Mouse (Mus musculus) ES-Bruce4 (cell line): Measurements from ENCODE around the gene Fah. TPM values are rescaled to one million over a fixed set of nuclear protein-coding genes. Genes with fewer than 3 reads are reported as not detected.

Source experiments
- H3K27ac ChIP-seq: 2 replicates; pipeline ENCODE4 v1.5.1; 2012; ENCODE audit warnings: low read length, inconsistent platforms; ENCODE audit not compliant: insufficient read depth
- H3K27me3 ChIP-seq: 2 replicates; pipeline ENCODE4 v1.6.1; 2012; ENCODE audit warnings: mild to moderate bottlenecking, low read length, inconsistent platforms; ENCODE audit not compliant: control insufficient read depth, poor library complexity, insufficient read depth, severe bottlenecking
- H3K36me3 ChIP-seq: 2 replicates; pipeline ENCODE4 v1.6.1; 2012; ENCODE audit warnings: inconsistent platforms, mild to moderate bottlenecking, low read length, moderate library complexity; ENCODE audit not compliant: control insufficient read depth, poor library complexity, insufficient read depth, severe bottlenecking
- H3K4me1 ChIP-seq: one replicate; pipeline ENCODE4 v1.8.1; 2011; ENCODE audit warnings: low read length; ENCODE audit not compliant: control insufficient read depth, insufficient read depth
- H3K4me3 ChIP-seq: 2 replicates; pipeline ENCODE4 v1.5.1; 2011; ENCODE audit warnings: low read depth, mild to moderate bottlenecking, low read length
- H3K9ac ChIP-seq: 2 replicates; pipeline ENCODE4 v1.6.1; 2012; ENCODE audit warnings: low read depth, mild to moderate bottlenecking, inconsistent platforms; ENCODE audit not compliant: poor library complexity, severe bottlenecking
- H3K9me3 ChIP-seq: replicated peaks from 2 replicates; pipeline ENCODE4 v1.6.1; 2012; ENCODE audit warnings: mild to moderate bottlenecking, low read length, inconsistent platforms; ENCODE audit not compliant: control insufficient read depth, poor library complexity, insufficient read depth, severe bottlenecking
- CTCF ChIP-seq: IDR thresholded peaks from one replicate; pipeline ENCODE4 v1.8.1; 2011; ENCODE audit warnings: low read depth, low read length
- EP300 ChIP-seq: IDR thresholded peaks from 2 replicates; pipeline ENCODE4 v1.6.1; 2011; ENCODE audit warnings: low read depth, low read length; ENCODE audit not compliant: insufficient read depth
- POLR2A ChIP-seq: IDR thresholded peaks from one replicate; pipeline ENCODE4 v1.8.1; 2011; ENCODE audit warnings: low read length; ENCODE audit not compliant: insufficient read depth
- polyA plus RNA-seq: library from polyadenylated mRNA; stranded (reverse); fragments of >200 nt; gene quantifications from 2 replicates; pipeline ENCODE4 v1.2.4, GENCODE M21; 2011; ENCODE audit warnings: low read depth; ENCODE audit not compliant: missing spikeins, insufficient read depth, insufficient read length

The Fah gene
- polyA plus RNA-seq = 23.8 and 24.6 TPM in 2 replicates

DNA sequence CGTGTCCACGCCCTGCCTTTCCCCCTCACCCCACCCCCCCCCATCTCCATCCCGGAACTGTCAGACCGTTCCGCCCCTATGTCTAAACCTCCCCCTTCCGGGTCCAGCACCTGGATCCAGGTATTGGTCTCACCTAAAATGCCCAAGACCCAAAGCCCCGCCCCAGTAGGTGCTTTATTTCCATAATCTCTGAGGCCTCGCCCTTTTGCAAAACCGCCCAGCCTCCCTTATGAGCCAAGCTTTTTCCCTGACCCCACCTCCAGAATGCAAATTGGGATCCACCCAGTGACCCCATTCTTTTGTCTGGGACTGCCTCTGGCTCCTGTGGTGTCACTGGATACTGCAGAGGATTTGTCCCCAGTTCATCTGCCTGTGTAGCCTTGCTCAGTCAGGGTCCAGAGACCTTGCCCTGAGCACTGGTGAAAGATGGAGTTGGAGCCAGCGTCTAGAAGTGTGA, at the start of gene Fah:
Gene Fah (minus strand): TSS at position 430 of the 457 bp plus-strand sequence.
- Histone ChIP-seq H3K36me3 (no peaks in the 10 kb centered on the region), H3K4me3 (peak within 1 kb of the TSS; percentile 95), H3K9ac (peak within 1 kb of the TSS; percentile 71), H3K9me3 (no peaks in the 10 kb centered on the region), H3K27ac (peak within 1 kb of the TSS; percentile 82), H3K4me1 (no peaks in the 10 kb centered on the region), H3K27me3 (no peaks in the 10 kb centered on the region)
- TF ChIP-seq CTCF (no peak), EP300 (peak; percentile 58)

DNA sequence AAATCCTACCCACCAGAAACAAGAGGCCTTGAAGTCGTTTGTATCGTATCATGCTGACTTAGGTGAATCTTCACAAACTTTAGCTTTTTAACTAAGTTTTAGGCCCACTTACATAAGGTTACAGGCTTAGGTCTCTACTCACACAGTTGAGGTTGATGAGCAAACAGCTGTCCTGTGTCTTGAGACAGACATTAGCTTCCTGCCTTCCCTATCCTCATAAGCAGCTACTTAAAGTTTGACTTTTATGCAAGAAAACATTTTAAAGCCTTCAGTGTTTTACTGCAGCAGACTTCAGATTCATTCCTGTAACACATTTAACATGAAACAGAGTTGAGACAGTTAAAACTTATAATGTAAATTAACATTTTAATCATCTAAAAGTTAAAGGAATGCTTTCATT, 46.2 kb upstream of the Fah start:
- H3K9me3 ChIP-seq = no peaks in the 10 kb centered on the region
- H3K27me3 ChIP-seq = no peaks in the 10 kb centered on the region
- H3K4me1 ChIP-seq = no peaks in the 10 kb centered on the region
- H3K27ac ChIP-seq = no peak overlapping the region
- H3K4me3 ChIP-seq = no peak overlapping the region
- H3K9ac ChIP-seq = no peak overlapping the region
- no peaks in the 10 kb centered on the region for H3K36me3 ChIP-seq
- TF ChIP-seq CTCF (no peak), POLR2A (no peak), EP300 (no peak)

DNA sequence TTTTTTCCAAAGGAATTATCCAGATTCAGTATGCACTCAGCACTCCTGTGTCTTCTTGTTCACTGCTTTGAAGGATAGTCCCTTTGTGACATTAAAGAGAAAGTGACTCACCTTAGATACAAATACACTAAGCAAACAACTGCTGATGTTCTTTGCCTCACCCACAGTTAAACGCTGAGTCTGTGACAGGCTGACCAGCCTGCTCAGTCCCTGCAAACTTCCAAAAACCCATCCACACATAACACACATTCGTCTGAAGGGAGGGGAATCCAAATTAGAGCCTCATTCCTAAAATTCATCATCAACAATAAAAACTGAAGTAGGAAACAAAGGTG, 45.4 kb upstream of the Fah start:
- H3K27ac ChIP-seq = no peak overlapping the region
- no peaks in the 10 kb centered on the region for H3K4me1 ChIP-seq
- H3K9me3 ChIP-seq = no peaks in the 10 kb centered on the region
- no peak overlapping the region for H3K4me3 ChIP-seq
- no peaks in the 10 kb centered on the region for H3K36me3 ChIP-seq
- TF ChIP-seq EP300 (no peak), POLR2A (no peak), CTCF (no peak)
- H3K9ac ChIP-seq = no peak overlapping the region
- H3K27me3 ChIP-seq = no peaks in the 10 kb centered on the region

DNA sequence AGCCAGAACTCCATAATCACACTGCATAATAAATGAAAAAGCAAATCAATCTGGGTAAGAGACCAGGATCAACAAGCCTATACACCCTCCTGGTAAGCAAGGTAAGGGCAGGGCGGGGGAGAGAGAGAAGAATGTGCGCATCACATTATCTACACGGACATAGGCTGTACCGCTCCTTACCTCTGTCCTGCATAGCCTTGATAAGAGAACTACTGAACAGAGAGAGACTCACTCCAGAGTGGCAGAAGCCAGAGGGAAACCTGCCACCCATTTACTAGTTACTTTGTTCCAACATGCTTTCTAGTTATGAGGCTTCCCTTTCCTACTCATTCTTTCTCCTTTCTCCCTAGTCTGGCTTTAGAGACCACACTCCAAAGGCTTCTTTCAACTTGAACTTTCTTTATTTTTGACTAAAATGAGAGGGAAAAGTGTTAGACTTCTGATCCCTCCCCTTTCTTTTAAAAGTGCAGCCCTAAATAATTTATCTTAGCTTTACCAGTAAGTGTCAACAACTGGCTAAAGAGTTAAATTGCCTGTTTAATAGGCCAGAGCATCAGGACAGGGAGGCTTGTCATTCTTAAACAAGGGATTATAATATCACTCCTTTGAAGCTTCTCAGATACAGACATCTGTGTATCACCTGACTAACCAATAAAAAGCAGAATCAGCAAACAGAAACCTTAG, 44.9 kb upstream of the Fah start:
- no peak for TF ChIP-seq CTCF
- Histone ChIP-seq H3K9me3 (no peaks in the 10 kb centered on the region), H3K27me3 (no peaks in the 10 kb centered on the region), H3K36me3 (no peaks in the 10 kb centered on the region), H3K9ac (no peak overlapping the region), H3K4me3 (no peak overlapping the region), H3K27ac (no peak overlapping the region), H3K4me1 (no peaks in the 10 kb centered on the region)

DNA sequence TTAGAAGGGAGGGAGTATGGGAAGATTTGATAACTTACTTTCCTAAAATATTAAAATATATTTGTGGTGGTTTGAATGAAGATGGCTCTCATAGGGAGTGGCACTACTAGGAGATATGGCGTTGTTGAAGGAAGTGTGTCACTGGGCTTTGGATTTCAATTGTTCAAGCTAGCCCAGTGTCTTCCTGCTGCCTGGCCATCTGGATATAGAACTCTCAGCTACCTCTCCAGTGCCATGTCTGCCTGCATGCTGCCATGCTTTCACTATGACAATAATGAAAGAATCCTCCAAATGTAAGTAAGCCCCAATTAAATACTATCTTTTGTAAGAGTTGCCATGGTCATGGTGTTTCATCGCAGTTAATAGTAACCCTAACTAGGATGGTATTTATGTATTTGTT, 42.5 kb upstream of the Fah start:
- Histone ChIP-seq H3K9ac (no peak overlapping the region), H3K9me3 (no peaks in the 10 kb centered on the region), H3K36me3 (no peaks in the 10 kb centered on the region), H3K4me3 (no peak overlapping the region), H3K27me3 (no peaks in the 10 kb centered on the region), H3K27ac (no peak overlapping the region), H3K4me1 (no peaks in the 10 kb centered on the region)
- TF ChIP-seq POLR2A (no peak), CTCF (no peak), EP300 (no peak)

DNA sequence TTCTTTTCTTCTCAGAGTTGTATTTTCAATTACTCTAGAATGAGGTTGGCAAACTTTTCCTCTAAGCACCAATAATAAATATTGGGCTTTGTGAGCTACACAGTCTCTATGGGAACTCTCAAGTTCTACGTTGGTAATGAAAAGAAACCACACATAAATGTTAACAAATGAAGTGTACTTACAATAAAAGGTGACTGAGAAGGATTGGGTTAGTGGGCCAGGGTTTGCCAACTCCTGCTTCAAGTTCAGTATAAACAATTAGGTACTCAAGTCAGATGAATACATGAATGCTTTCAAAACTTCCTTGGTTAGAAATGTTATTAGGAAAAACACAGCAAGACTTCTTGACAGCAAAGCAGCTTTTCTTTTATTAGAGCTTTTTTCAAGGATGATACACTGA, 39.7 kb upstream of the Fah start:
- Histone ChIP-seq H3K9me3 (no peaks in the 10 kb centered on the region), H3K9ac (no peak overlapping the region), H3K27me3 (no peaks in the 10 kb centered on the region), H3K27ac (no peak overlapping the region), H3K4me3 (no peak overlapping the region), H3K36me3 (no peaks in the 10 kb centered on the region), H3K4me1 (no peaks in the 10 kb centered on the region)
- TF ChIP-seq EP300 (no peak), CTCF (no peak), POLR2A (no peak)
